Mouse (Mus musculus) MEL-GATA-1-ER (cell line): ENCODE measurements around the gene Prss40.

Experiments used
- DNase-seq: peaks from one replicate; pipeline ENCODE4 v3.0.0-alpha.2; 2012; ENCODE audit warnings: low read depth; ENCODE audit errors: extremely low read depth

Gene Prss40

GRCm38 (mm10) chr1:34560843-34561242 is at the start of gene Prss40:
Gene Prss40 (minus strand): TSS chr1:34560943.
- no peak for DNase-seq

GRCm38 (mm10) chr1:34602363-34602762 is 41.6 kb upstream of the Prss40 start:
- DNase-seq, result peak; percentile 50

- DNase-seq, result no peak
These were observed 40.7 kb upstream of the Prss40 start for GRCm38 (mm10) chr1:34601323-34602047.

GRCm38 (mm10) chr1:34600000-34600399 is 39.3 kb upstream of the Prss40 start:
- no peak for DNase-seq

GRCm38 (mm10) chr1:34587298-34588096 is 26.8 kb upstream of the Prss40 start:
- DNase-seq, result no peak

- DNase-seq, result no peak
These were observed 24.0 kb upstream of the Prss40 start for GRCm38 (mm10) chr1:34584736-34585135.

GRCm38 (mm10) chr1:34583821-34584263 is 23.1 kb upstream of the Prss40 start:
- no peak for DNase-seq

- DNase-seq, result no peak
These were observed 21.5 kb upstream of the Prss40 start for GRCm38 (mm10) chr1:34582218-34582617.

- DNase-seq, result no peak
These were observed 19.1 kb upstream of the Prss40 start for GRCm38 (mm10) chr1:34579782-34580356.

GRCm38 (mm10) chr1:34578851-34579781 is 18.4 kb upstream of the Prss40 start, which contains the start of gene Amer3:
Gene Amer3 (plus strand): TSS chr1:34579657.
- DNase-seq, result no peak

- no peak for DNase-seq
These were observed 12.5 kb upstream of the Prss40 start for GRCm38 (mm10) chr1:34573221-34573620.

- DNase-seq, result no peak
These were observed 10.7 kb upstream of the Prss40 start for GRCm38 (mm10) chr1:34571431-34571830.

GRCm38 (mm10) chr1:34569876-34570275 is 9.1 kb upstream of the Prss40 start:
- no peak for DNase-seq

- no peak for DNase-seq
These were observed 7.4 kb upstream of the Prss40 start for GRCm38 (mm10) chr1:34568120-34568519.

GRCm38 (mm10) chr1:34564383-34565045 is 3.8 kb upstream of the Prss40 start:
- no peak for DNase-seq

GRCm38 (mm10) chr1:34554275-34554674 is 6.5 kb downstream of the Prss40 start:
- DNase-seq, result no peak

- DNase-seq, result no peak
These were observed 7.1 kb downstream of the Prss40 start for GRCm38 (mm10) chr1:34553690-34554089.

GRCm38 (mm10) chr1:34547074-34547473 is 13.7 kb downstream of the Prss40 start:
- no peak for DNase-seq

GRCm38 (mm10) chr1:34536767-34537485 is 23.8 kb downstream of the Prss40 start:
- no peak for DNase-seq

- DNase-seq, result no peak
These were observed 24.4 kb downstream of the Prss40 start for GRCm38 (mm10) chr1:34536291-34536766.
